Mouse (Mus musculus) intestine, postnatal 0 days (tissue): ENCODE results near the gene Trmo. TPM values are rescaled to one million over a fixed set of nuclear protein-coding genes. Genes with fewer than 3 reads are reported as not detected.
A peak's percentile ranks its signal among the peaks of the same experiment; 100 is the strongest.

ENCODE experiments used
- ATAC-seq: fragments of 200-750 bp; cut with Nextera tagmentation; 2 replicates; pipeline ENCODE4 v1.8.0; 2017; ENCODE audit warnings: mild to moderate bottlenecking, moderate TSS enrichment, moderate library complexity
- H3K27ac ChIP-seq: fragments of 300-500 bp; sonication (generic); 2 replicates; pipeline ENCODE4 v1.5.1; 2014; ENCODE audit warnings: mild to moderate bottlenecking, low read depth, low read length, moderate library complexity
- H3K27me3 ChIP-seq: fragments of 300-500 bp; sonication (generic); replicated peaks from 2 replicates; pipeline ENCODE4 v1.6.1; 2014; ENCODE audit warnings: low read length, mixed read lengths; ENCODE audit not compliant: control insufficient read depth, insufficient read depth
- H3K36me3 ChIP-seq: fragments of 300-500 bp; sonication (generic); 2 replicates; pipeline ENCODE4 v1.6.1; 2014; ENCODE audit warnings: mild to moderate bottlenecking, moderate library complexity; ENCODE audit not compliant: control insufficient read depth, insufficient read depth
- H3K4me1 ChIP-seq: fragments of 300-500 bp; sonication (generic); replicated peaks from 2 replicates; pipeline ENCODE4 v1.6.1; 2014; ENCODE audit warnings: antibody characterized with exemption, low read length, mixed read lengths; ENCODE audit not compliant: control insufficient read depth, insufficient read depth
- H3K4me2 ChIP-seq: fragments of 300-500 bp; sonication (generic); replicated peaks from 2 replicates; pipeline ENCODE4 v1.6.1; 2014; ENCODE audit warnings: low read depth, mild to moderate bottlenecking, moderate library complexity
- H3K4me3 ChIP-seq: fragments of 300-500 bp; sonication (generic); 2 replicates; pipeline ENCODE4 v1.5.1; 2014; ENCODE audit warnings: low read depth, low read length
- H3K9ac ChIP-seq: fragments of 300-500 bp; sonication (generic); 2 replicates; pipeline ENCODE4 v1.6.1; 2014; ENCODE audit warnings: mild to moderate bottlenecking, low read depth, low read length
- H3K9me3 ChIP-seq: fragments of 300-500 bp; sonication (generic); 2 replicates; pipeline ENCODE4 v1.6.1; 2016; ENCODE audit warnings: mixed run types; ENCODE audit not compliant: control insufficient read depth
- CTCF ChIP-seq: sonication (generic); IDR thresholded peaks from 2 replicates; pipeline ENCODE4 v1.5.1; 2016; ENCODE audit warnings: low read depth, mild to moderate bottlenecking, control low read depth, antibody characterized with exemption, moderate library complexity
- WGBS: fragments of 180-500 bp; shearing (Covaris S2); extraction: QIAGEN DNeasy Blood & Tissue Kit; methylation state at CpG from one replicate; pipeline ENCODE4 v1.1.7; 2014; 5-methylcytosine and 5-hydroxymethylcytosine counted together
- polyA plus RNA-seq: library from polyadenylated mRNA; unstranded; fragments of >200 nt; fragmentation: Nextera tagmentation; extraction: Ambion mirVana; gene quantifications from 2 replicates; pipeline ENCODE4 v1.2.1, GENCODE M21; 2015

Gene Trmo
- polyA plus RNA-seq, 1 experiment from 2014 or later = 7.0 TPM

GRCm38 (mm10) chr4:46364360-46364759, 24.9 kb downstream of the Trmo start:
- no peak for TF ChIP-seq CTCF
- H3K4me1 ChIP-seq = no peaks in the 10 kb centered on the region
- H3K27ac ChIP-seq = no peak overlapping the region
- H3K9me3 ChIP-seq = no peaks in the 10 kb centered on the region
- H3K36me3 ChIP-seq = no peaks in the 10 kb centered on the region
- no peak for ATAC-seq
- no peak overlapping the region for H3K4me2 ChIP-seq
- no peak overlapping the region for H3K4me3 ChIP-seq
- no peak overlapping the region for H3K9ac ChIP-seq
- no peaks in the 10 kb centered on the region; the same call in 1 of the 2 replicates for H3K27me3 ChIP-seq
- 87% methylated on average over 2 of the region's 2 CpGs for WGBS

- H3K4me1 ChIP-seq = no peaks in the 10 kb centered on the region
- TF ChIP-seq CTCF = no peak
- 0 out of 2 replicates have a peak, but pooled peaks cover 5% of the 10 kb centered on the region for H3K27me3 ChIP-seq
- no peak overlapping the region for H3K27ac ChIP-seq
- 74% methylated on average over 5 of the region's 5 CpGs for WGBS
- ATAC-seq = no peak
- H3K9me3 ChIP-seq = no peaks in the 10 kb centered on the region
- no peak overlapping the region for H3K4me3 ChIP-seq
- H3K36me3 ChIP-seq = no peaks in the 10 kb centered on the region
- H3K9ac ChIP-seq = no peak overlapping the region
- H3K4me2 ChIP-seq = no peak overlapping the region
These were observed 28.0 kb downstream of the Trmo start for GRCm38 (mm10) chr4:46361258-46361657.

DNA sequence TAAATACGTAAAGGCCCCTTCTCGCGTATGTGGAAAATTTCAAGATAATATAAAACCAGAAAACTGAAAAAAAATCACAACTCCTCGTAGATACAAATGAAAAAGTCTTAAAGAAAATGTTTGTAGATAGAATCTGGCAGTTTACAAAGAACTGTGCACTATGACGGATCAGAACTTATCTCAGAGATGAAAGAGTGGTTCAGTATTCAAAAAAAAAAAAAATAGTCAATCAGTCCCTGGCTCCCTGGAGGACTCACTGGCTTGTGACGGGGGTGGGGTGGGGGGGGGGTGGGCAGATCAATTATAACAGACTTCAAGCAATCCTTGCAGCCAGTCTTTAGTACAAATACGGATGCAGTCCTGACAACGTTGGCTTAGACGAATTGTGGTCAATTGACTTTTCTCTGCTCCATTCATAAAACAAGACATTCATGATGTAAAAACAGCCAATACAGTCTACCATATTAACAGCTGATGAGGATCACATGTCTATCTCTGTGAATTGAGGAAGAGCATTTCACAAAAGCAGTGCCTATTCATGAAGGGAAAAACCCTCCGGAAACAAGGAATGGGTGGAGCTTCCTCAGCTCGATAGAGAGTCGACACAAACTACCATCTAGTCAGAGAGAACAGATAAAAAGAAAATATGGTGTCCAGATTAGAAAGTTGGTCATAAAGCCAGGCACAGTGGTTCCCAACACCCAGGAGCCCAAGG, 29.5 kb downstream of the Trmo start:
- Histone ChIP-seq H3K27me3 (0 out of 2 replicates have a peak, but pooled peaks cover 5% of the 10 kb centered on the region), H3K4me3 (no peak overlapping the region), H3K4me1 (no peaks in the 10 kb centered on the region), H3K4me2 (no peak overlapping the region), H3K27ac (no peak overlapping the region), H3K36me3 (no peaks in the 10 kb centered on the region), H3K9ac (no peak overlapping the region), H3K9me3 (no peaks in the 10 kb centered on the region)
- ATAC-seq = no peak
- 67% methylated on average over 12 of the region's 12 CpGs for WGBS
- TF ChIP-seq CTCF = no peak

- H3K4me2 ChIP-seq = no peak overlapping the region
- WGBS = 49% methylated on average over 12 of the region's 12 CpGs
- no peak overlapping the region for H3K9ac ChIP-seq
- H3K27me3 ChIP-seq = peaks cover 22% of the 10 kb centered on the region
- no peaks in the 10 kb centered on the region for H3K4me1 ChIP-seq
- no peak for ATAC-seq
- no peaks in the 10 kb centered on the region for H3K36me3 ChIP-seq
- peak; percentile 86 for TF ChIP-seq CTCF
- H3K27ac ChIP-seq = no peak overlapping the region
- no peak overlapping the region for H3K4me3 ChIP-seq
- no peaks in the 10 kb centered on the region for H3K9me3 ChIP-seq
These were observed 32.7 kb downstream of the Trmo start for GRCm38 (mm10) chr4:46356351-46357133.

GRCm38 (mm10) chr4:46353045-46353444, 36.2 kb downstream of the Trmo start:
- TF ChIP-seq CTCF = no peak
- no peak for ATAC-seq
- H3K4me2 ChIP-seq = no peak overlapping the region
- peaks cover 52% of the 10 kb centered on the region for H3K27me3 ChIP-seq
- no peaks in the 10 kb centered on the region for H3K36me3 ChIP-seq
- no peaks in the 10 kb centered on the region for H3K9me3 ChIP-seq
- no peak overlapping the region for H3K9ac ChIP-seq
- H3K4me3 ChIP-seq = no peak overlapping the region
- WGBS = 35% methylated on average over 10 of the region's 10 CpGs
- H3K27ac ChIP-seq = no peak overlapping the region
- H3K4me1 ChIP-seq = no peaks in the 10 kb centered on the region

- no peak overlapping the region for H3K27ac ChIP-seq
- no peaks in the 10 kb centered on the region for H3K9me3 ChIP-seq
These were observed 39.7 kb downstream of the Trmo start for GRCm38 (mm10) chr4:46349530-46349929.

More at GRCm38 (mm10) chr4:46349530-46349929, 39.7 kb downstream of the Trmo start:
- Histone ChIP-seq H3K4me3 (no peak overlapping the region), H3K27me3 (peaks cover 86% of the 10 kb centered on the region), H3K4me2 (no peak overlapping the region), H3K36me3 (no peaks in the 10 kb centered on the region), H3K4me1 (no peaks in the 10 kb centered on the region), H3K9ac (no peak overlapping the region)
- ATAC-seq = no peak
- TF ChIP-seq CTCF = no peak
- WGBS = 61% methylated on average over 5 of the region's 5 CpGs
